Mouse (Mus musculus): ENCODE measurements at regions not wholly inside any gene's neighbourhood (a gene's known extent, or its start where the extent isn't known, plus 50 kb on each side); places are given as distances from the start of the nearest gene placed in this dataset.

GRCm38 (mm10) chr8:126831312-126832162, 114.1 kb downstream of the Tomm20 start:
- Histone ChIP-seq H3K79me2 (ENCODE audit: control insufficient read depth, insufficient read depth, low read length, poor library complexity) (no peaks in the 10 kb centered on the region; the same call in 1 of the 2 replicates), H3K4me1 (ENCODE audit: control insufficient read depth in 1 of 2, insufficient read depth in 2 of 2, low read length in 2 of 2) (peaks cover 40 to 82% of the 10 kb centered on the region in 2 experiments), H3K9me3 (replicated peaks; ENCODE audit: insufficient read depth, low read length) (no peaks in the 10 kb centered on the region), H3K9ac (ENCODE audit: control insufficient read depth, low read depth, low read length, poor library complexity, severe bottlenecking) (peak overlapping the region; percentile 79), H3K4me3 (ENCODE audit: control insufficient read depth in 1 of 2, insufficient read depth in 1 of 2, low read depth in 2 of 2, low read length in 2 of 2) (peak overlapping the region; percentile 15 to 43), H3K27me3 (ENCODE audit: control insufficient read depth in 1 of 2, insufficient read depth in 2 of 2, low read length in 2 of 2) (no peaks in the 10 kb centered on the region), H3K27ac (ENCODE audit: control insufficient read depth, low read depth, low read length) (peak overlapping the region; percentile 99), H3K36me3 (ENCODE audit: control insufficient read depth in 1 of 2, insufficient read depth in 2 of 2, low read length in 2 of 2) (peaks cover 0 to 57% of the 10 kb centered on the region in 2 experiments; a peak in 2 of 4 replicates)
- peak; percentile 81 for DNase-seq (ENCODE audit: low read depth, low spot score)
- TF ChIP-seq ETS1 (IDR thresholded peaks at IDR 0.05; ENCODE audit: low read depth, low read length) (peak; percentile 85), ZMIZ1 (IDR thresholded peaks at IDR 0.05; ENCODE audit: low read depth, low read length) (peak; percentile 65; the same call in 1 of the 2 replicates), ZC3H11A (IDR thresholded peaks at IDR 0.05; ENCODE audit: low read depth, low read length) (no peak), CHD1 (IDR thresholded peaks at IDR 0.05; ENCODE audit: low read depth, low read length) (peak; percentile 25; the same call in 1 of the 2 replicates), MEF2A (IDR thresholded peaks at IDR 0.05; ENCODE audit: extremely low read depth, insufficient replicate concordance, low read depth, low read length, poor library complexity, severe bottlenecking) (no peak), CHD2 (IDR thresholded peaks at IDR 0.05; ENCODE audit: low read length) (no peak), POLR2AphosphoS5 (IDR thresholded peaks at IDR 0.05; ENCODE audit: borderline replicate concordance, low read depth, low read length) (no peak), TBP (IDR thresholded peaks at IDR 0.05; ENCODE audit: low read depth, low read length) (peak; percentile 83), ZKSCAN1 (IDR thresholded peaks at IDR 0.05; ENCODE audit: low read depth, low read length) (peak; percentile 100), MYB (IDR thresholded peaks at IDR 0.05; ENCODE audit: low read depth, low read length) (peak; percentile 76), TAL1 (IDR thresholded peaks at IDR 0.05; ENCODE audit: low read length) (no peak), HCFC1 (IDR thresholded peaks at IDR 0.05; ENCODE audit: low read depth, low read length) (peak; percentile 47; the same call in 1 of the 2 replicates), TCF12 (IDR thresholded peaks at IDR 0.05; ENCODE audit: low read depth, low read length) (peak; percentile 71), MAFK (IDR thresholded peaks at IDR 0.05; ENCODE audit: borderline replicate concordance, low read depth, low read length) (peak; percentile 44; the same call in 1 of the 2 replicates), RAD21 (IDR thresholded peaks at IDR 0.05; ENCODE audit: low read depth, low read length) (peak; percentile 1; the same call in 1 of the 2 replicates), CTCF (IDR thresholded peaks at IDR 0.05 in 2 of 3, conservative IDR thresholded peaks at IDR 0.05 in 1 of 3; ENCODE audit: control insufficient read depth in 1 of 3, insufficient read depth in 1 of 3, low read depth in 2 of 3, low read length in 3 of 3, poor library complexity in 1 of 3, severe bottlenecking in 1 of 3) (peak in 1 of 3 experiments; percentile 8; a peak in 1 of 6 replicates), MXI1 (IDR thresholded peaks at IDR 0.05; ENCODE audit: low read depth, low read length) (peak; percentile 89), USF1 (IDR thresholded peaks at IDR 0.05; ENCODE audit: low read depth, low read length) (0 out of 2 replicates have a peak, but pooled peaks have one; percentile 35), RCOR1 (IDR thresholded peaks at IDR 0.05; ENCODE audit: low read depth, low read length) (peak; percentile 84), NELFE (IDR thresholded peaks at IDR 0.05; ENCODE audit: low read depth, low read length) (peak; percentile 30; the same call in 1 of the 2 replicates), JUND (IDR thresholded peaks at IDR 0.05; ENCODE audit: low read depth, low read length) (no peak), MYC (IDR thresholded peaks at IDR 0.05; ENCODE audit: low read depth, low read length) (peak; percentile 95), USF2 (IDR thresholded peaks at IDR 0.05; ENCODE audit: borderline replicate concordance in 1 of 2, insufficient read depth in 1 of 2, low read depth in 1 of 2, low read length in 2 of 2) (no peak; a peak in 1 of 4 replicates), POLR2A (IDR thresholded peaks at IDR 0.05; ENCODE audit: control insufficient read depth in 1 of 2, insufficient read depth in 1 of 2, low read depth in 1 of 2, low read length in 2 of 2, poor library complexity in 1 of 2) (no peak; a peak in 1 of 4 replicates), EP300 (IDR thresholded peaks at IDR 0.05; ENCODE audit: low read depth in 1 of 2, low read length in 2 of 2) (peak; percentile 77 to 89), POLR2AphosphoS2 (IDR thresholded peaks at IDR 0.05; ENCODE audit: low read length) (no peak), MAZ (IDR thresholded peaks at IDR 0.05; ENCODE audit: low read depth, low read length) (peak; percentile 38; the same call in 1 of the 2 replicates), GATA1 (IDR thresholded peaks at IDR 0.05; ENCODE audit: low read depth, low read length) (peak; percentile 84), SMC3 (IDR thresholded peaks at IDR 0.05; ENCODE audit: low read depth, low read length) (no peak), ZNF384 (IDR thresholded peaks at IDR 0.05; ENCODE audit: low read depth, low read length) (peak; percentile 43; the same call in 1 of the 2 replicates), E2F4 (IDR thresholded peaks at IDR 0.05; ENCODE audit: borderline replicate concordance, low read depth, low read length) (0 out of 2 replicates have a peak, but pooled peaks have one; percentile 49), SIN3A (IDR thresholded peaks at IDR 0.05; ENCODE audit: low read length) (peak; percentile 79), KAT2A (conservative IDR thresholded peaks at IDR 0.05; ENCODE audit: low read depth, low read length) (no peak), ELF1 (IDR thresholded peaks at IDR 0.05; ENCODE audit: low read depth, low read length) (peak; percentile 66; the same call in 1 of the 2 replicates), NRF1 (IDR thresholded peaks at IDR 0.05; ENCODE audit: insufficient read depth, low read depth, low read length, poor library complexity, severe bottlenecking) (no peak)
